Mouse (Mus musculus) MEL (cell line): ENCODE data around the gene Ccar1.

Experiments
- CTCF ChIP-seq, 3 experiments: IDR thresholded peaks in 2 of 3; conservative IDR thresholded peaks in 1 of 3; 2 replicates each; pipeline ENCODE4 v1.5.1; 2011 to 2012; ENCODE audit warnings: low read length in 3 of 3, low read depth in 2 of 3, mild to moderate bottlenecking in 2 of 3, improper control_type of control experiment in 1 of 3, inconsistent platforms in 1 of 3, mixed read lengths in 1 of 3, moderate library complexity in 1 of 3; ENCODE audit not compliant: control insufficient read depth in 1 of 3, insufficient read depth in 1 of 3, poor library complexity in 1 of 3, severe bottlenecking in 1 of 3
- EP300 ChIP-seq, 2 experiments: IDR thresholded peaks; 2 replicates each; pipeline ENCODE4 v1.6.1; 2011; ENCODE audit warnings: improper control_type of control experiment in 2 of 2, low read length in 2 of 2, low read depth in 1 of 2, mild to moderate bottlenecking in 1 of 2
- ETS1 ChIP-seq: IDR thresholded peaks from 2 replicates; pipeline ENCODE4 v1.6.1; 2012; ENCODE audit warnings: low read depth, mild to moderate bottlenecking, inconsistent platforms, low read length, improper control_type of control experiment, moderate library complexity
- NRF1 ChIP-seq: IDR thresholded peaks from 2 replicates; pipeline ENCODE4 v1.6.1; 2014; ENCODE audit warnings: low read depth, mild to moderate bottlenecking, inconsistent platforms, low read length, improper control_type of control experiment, moderate library complexity; ENCODE audit not compliant: poor library complexity, insufficient read depth, severe bottlenecking
- USF1 ChIP-seq: IDR thresholded peaks from 2 replicates; pipeline ENCODE4 v1.6.1; 2014; ENCODE audit warnings: low read depth, mild to moderate bottlenecking, inconsistent platforms, low read length, improper control_type of control experiment, moderate library complexity

- TF ChIP-seq CTCF (IDR thresholded peaks at IDR 0.05 in 2 of 3, conservative IDR thresholded peaks at IDR 0.05 in 1 of 3; ENCODE audit: control insufficient read depth in 1 of 3, insufficient read depth in 1 of 3, low read depth in 2 of 3, low read length in 3 of 3, poor library complexity in 1 of 3, severe bottlenecking in 1 of 3) (no peak), ETS1 (no peak), USF1 (no peak), NRF1 (no peak), EP300 (IDR thresholded peaks at IDR 0.05; ENCODE audit: low read depth in 1 of 2, low read length in 2 of 2) (peak; percentile 33 to 70; a peak in 3 of 4 replicates)
Observed at GRCm38 (mm10) chr10:62837987-62838386, 45.9 kb upstream of the Ccar1 start.
